In the genomic region with DNA sequence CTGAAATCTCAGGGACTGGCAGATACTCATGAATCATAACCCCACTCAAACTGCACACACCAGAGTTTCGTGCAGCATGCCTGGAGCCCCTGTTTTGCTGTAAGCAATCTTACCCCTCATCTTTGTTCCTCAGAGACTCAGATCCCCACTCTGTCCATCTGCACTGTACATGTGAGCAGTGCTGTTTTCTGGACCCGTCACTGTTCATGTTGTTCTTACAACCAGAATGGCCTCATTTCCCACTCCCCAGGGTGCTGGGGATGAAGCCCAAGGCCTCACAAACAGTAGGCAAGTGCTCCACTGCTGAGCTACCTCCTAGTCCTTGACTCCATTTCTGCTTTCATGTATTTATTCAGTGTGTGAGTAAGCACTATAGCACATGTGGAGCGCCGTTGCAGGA, we compare ENCODE assay signal across 21 mouse cellular contexts. TPM values are rescaled to one million over a fixed set of nuclear protein-coding genes. Genes with fewer than 3 reads are reported as not detected.
"Had no signal": no experiment of that assay in that cellular context is flagged by ENCODE, and none has a peak within 500 bp of the region (broad histone marks: within the 10 kb centered on the region; RNA-seq: fewer than 3 reads in every experiment).

No protein-coding gene starts in this region.

- H3K36me3 ChIP-seq: kidney, embryonic 15.5 days; limb, embryonic 10.5 days; midbrain, embryonic 15.5 days; neural tube, embryonic 12.5 days had no signal

- H3K4me2 ChIP-seq: kidney, embryonic 15.5 days; liver, embryonic 11.5 days; liver, embryonic 15.5 days; midbrain, embryonic 11.5 days; midbrain, embryonic 15.5 days; neural tube, embryonic 12.5 days had no signal

- H3K4me1 ChIP-seq: limb, embryonic 10.5 days; neural tube, embryonic 12.5 days had no signal

- H3K27ac ChIP-seq: kidney, embryonic 15.5 days; left cerebral cortex, adult 2 months; limb, embryonic 10.5 days; liver, embryonic 15.5 days; midbrain, embryonic 15.5 days; neural tube, embryonic 12.5 days had no signal

- H3K4me3 ChIP-seq: kidney, embryonic 15.5 days; left cerebral cortex, adult 2 months; limb, embryonic 10.5 days; liver, embryonic 15.5 days; megakaryocyte, embryonic 14.5 days; midbrain, embryonic 15.5 days; neural tube, embryonic 12.5 days had no signal

- DNase-seq: kidney, adult 2 months; kidney, postnatal 14 days; lung, adult 2 months; lung, postnatal 4 days; retina, postnatal 1 day; right cerebral cortex, postnatal 14 days; thymus, adult 18-20 months; thymus, postnatal 25 days had no signal

- H3K9ac ChIP-seq: kidney, embryonic 15.5 days; liver, embryonic 15.5 days; midbrain, embryonic 15.5 days; neural tube, embryonic 12.5 days had no signal

- H3K9me3 ChIP-seq: kidney, embryonic 15.5 days; limb, embryonic 10.5 days; liver, embryonic 15.5 days; midbrain, embryonic 15.5 days; neural tube, embryonic 12.5 days had no signal

- H3K27me3 ChIP-seq: kidney, embryonic 15.5 days; liver, embryonic 15.5 days; midbrain, embryonic 15.5 days had no signal

- ATAC-seq: lung, postnatal 0 days; midbrain, embryonic 15.5 days had no signal

RNA-seq across cellular contexts. Expression of a gene that starts 40.8 kb away (rescaled TPM):
- polyA plus RNA-seq: kidney, adult 2 months; kidney, embryonic 15.5 days; limb, embryonic 14.5 days; liver, embryonic 11.5 days; liver, embryonic 15.5 days; lung, adult 2 months; small intestine, adult 2 months; urinary bladder, adult 2 months had no signal
